Mouse (Mus musculus): ENCODE results near the gene Olfr1086.
"Not testable (repeated sequence)": the region's sequence is repeated elsewhere in the genome, so short reads cannot be mapped to it uniquely, and the experiment has no call there.

Olfr1086 gene

DNA sequence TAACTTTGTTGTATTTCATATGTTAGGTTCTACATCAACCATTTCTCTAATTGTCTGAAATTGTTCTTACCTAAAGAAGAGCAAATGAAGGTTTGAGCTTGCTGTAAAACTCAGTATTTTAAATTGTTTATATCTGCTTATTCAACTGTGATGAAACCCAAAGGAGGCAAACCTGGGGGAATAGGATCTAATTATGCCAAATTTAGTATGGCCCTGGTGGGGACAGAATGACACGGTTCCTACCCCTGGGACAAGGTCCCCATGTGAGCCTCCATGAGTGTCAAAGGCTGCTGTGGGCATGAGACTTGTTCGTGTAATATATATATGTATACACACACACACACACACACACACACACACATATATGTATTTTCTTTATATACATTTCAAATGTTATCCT is at the start of gene Olfr1086:
Olfr1086 (minus strand) TSS at position 101 of the 400 bp plus-strand sequence.
- DNase-seq, result no peak

- DNase-seq, result no peak
Measured at GRCm38 (mm10) chr2:86698295-86698694, 18.4 kb upstream of the Olfr1086 start, which contains the start of gene Olfr1087. Gene Olfr1087, minus strand, starts transcription at chr2:86698395.

GRCm38 (mm10) chr2:86661919-86662318 is 18.0 kb downstream of the Olfr1086 start, which contains the start of gene Olfr1085:
Gene Olfr1085, minus strand, starts transcription at chr2:86662019.
- no peak for DNase-seq

DNA sequence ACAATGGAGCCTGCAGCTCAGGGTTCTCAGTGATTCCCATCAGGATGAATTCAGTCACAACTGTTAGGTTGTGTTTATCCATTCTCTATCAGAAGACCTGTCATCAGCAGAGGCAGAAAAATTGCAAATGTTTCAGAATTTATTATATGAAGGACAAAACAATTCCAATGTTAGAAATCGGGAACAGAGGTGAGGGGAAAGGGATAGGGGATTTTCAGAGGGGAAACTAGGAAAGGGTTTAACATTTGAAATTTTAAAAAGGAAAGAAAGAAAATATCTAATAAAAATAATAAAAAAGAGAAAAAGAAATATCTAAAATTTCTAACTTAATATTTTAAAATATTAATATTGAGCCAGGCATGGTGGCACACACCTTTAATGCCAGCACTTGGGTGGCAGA is 40.3 kb downstream of the Olfr1086 start, which contains the start of gene Olfr1084:
Olfr1084 (minus strand) TSS at position 101 of the 400 bp plus-strand sequence.
- not testable (repeated sequence) for DNase-seq

All from thymus, postnatal 4 days (tissue).